Mouse (Mus musculus) MEL (cell line): ENCODE measurements at regions not wholly inside any gene's neighbourhood (a gene's known extent, or its start where the extent isn't known, plus 50 kb on each side); places are given as distances from the start of the nearest gene placed in this dataset.

Source experiments
- BHLHE40 ChIP-seq: IDR thresholded peaks from 2 replicates; pipeline ENCODE4 v1.6.1; 2012; ENCODE audit warnings: low read depth, mild to moderate bottlenecking, inconsistent platforms, low read length, improper control_type of control experiment, borderline replicate concordance
- CTCF ChIP-seq, 3 experiments: IDR thresholded peaks in 2 of 3; conservative IDR thresholded peaks in 1 of 3; 2 replicates each; pipeline ENCODE4 v1.5.1; 2011 to 2012; ENCODE audit warnings: low read length in 3 of 3, low read depth in 2 of 3, mild to moderate bottlenecking in 2 of 3, improper control_type of control experiment in 1 of 3, inconsistent platforms in 1 of 3, mixed read lengths in 1 of 3, moderate library complexity in 1 of 3; ENCODE audit not compliant: control insufficient read depth in 1 of 3, insufficient read depth in 1 of 3, poor library complexity in 1 of 3, severe bottlenecking in 1 of 3
- E2F4 ChIP-seq: IDR thresholded peaks from 2 replicates; pipeline ENCODE4 v1.6.1; 2011; ENCODE audit warnings: low read depth, low read length, improper control_type of control experiment, borderline replicate concordance
- EP300 ChIP-seq, 2 experiments: IDR thresholded peaks; 2 replicates each; pipeline ENCODE4 v1.6.1; 2011; ENCODE audit warnings: improper control_type of control experiment in 2 of 2, low read length in 2 of 2, low read depth in 1 of 2, mild to moderate bottlenecking in 1 of 2
- MAFK ChIP-seq: IDR thresholded peaks from 2 replicates; pipeline ENCODE4 v1.6.1; 2011; ENCODE audit warnings: low read depth, mild to moderate bottlenecking, low read length, improper control_type of control experiment, borderline replicate concordance
- POLR2A ChIP-seq, 2 experiments: IDR thresholded peaks; 2 replicates each; pipeline ENCODE4 v1.6.1; 2011 to 2012; ENCODE audit warnings: low read length in 2 of 2, mild to moderate bottlenecking in 2 of 2, control low read depth in 1 of 2, improper control_type of control experiment in 1 of 2, low read depth in 1 of 2, moderate library complexity in 1 of 2; ENCODE audit not compliant: control insufficient read depth in 1 of 2, insufficient read depth in 1 of 2, poor library complexity in 1 of 2
- RAD21 ChIP-seq: IDR thresholded peaks from 2 replicates; pipeline ENCODE4 v1.6.1; 2011; ENCODE audit warnings: mild to moderate bottlenecking, low read depth, low read length, improper control_type of control experiment

GRCm38 (mm10) chr12:40964996-40965395 is 58.9 kb upstream of the Immp2l start:
- TF ChIP-seq CTCF (IDR thresholded peaks at IDR 0.05 in 2 of 3, conservative IDR thresholded peaks at IDR 0.05 in 1 of 3; ENCODE audit: control insufficient read depth in 1 of 3, insufficient read depth in 1 of 3, low read depth in 2 of 3, low read length in 3 of 3, poor library complexity in 1 of 3, severe bottlenecking in 1 of 3) (no peak), POLR2A (IDR thresholded peaks at IDR 0.05; ENCODE audit: control insufficient read depth in 1 of 2, insufficient read depth in 1 of 2, low read depth in 1 of 2, low read length in 2 of 2, poor library complexity in 1 of 2) (no peak), BHLHE40 (no peak), RAD21 (no peak), E2F4 (no peak), EP300 (IDR thresholded peaks at IDR 0.05; ENCODE audit: low read depth in 1 of 2, low read length in 2 of 2) (no peak), MAFK (no peak)
